Mouse (Mus musculus) testis, postnatal 14 days (tissue): Measurements from ENCODE around the gene Olfr658.

Experiments used
- DNase-seq: peaks from one replicate; pipeline ENCODE4 v3.0.0; 2021; ENCODE audit warnings: low spot score

The Olfr658 gene

GRCm38 (mm10) chr7:104646841-104647482 lies at the start of gene Olfr658:
Olfr658 (minus strand) TSS chr7:104647305.
- DNase-seq = peak; percentile 5

- DNase-seq = no peak
Measured at GRCm38 (mm10) chr7:104686201-104686600, 39.1 kb upstream of the Olfr658 start, which contains the start of gene Olfr661. Olfr661 (plus strand) TSS chr7:104686501.

- no peak for DNase-seq
Measured at GRCm38 (mm10) chr7:104666453-104666852, 19.3 kb upstream of the Olfr658 start, which contains the start of gene Olfr659. Olfr659 (plus strand) TSS chr7:104666753.

- no peak for DNase-seq
Measured at GRCm38 (mm10) chr7:104624494-104624893, 22.6 kb downstream of the Olfr658 start, which contains the start of gene Olfr657. Olfr657 (plus strand) TSS chr7:104624794.

- no peak for DNase-seq
Measured at GRCm38 (mm10) chr7:104613655-104614054, 33.5 kb downstream of the Olfr658 start, which contains the start of gene Olfr656. Olfr656 (plus strand) TSS chr7:104613955.

GRCm38 (mm10) chr7:104604727-104605126 lies 42.4 kb downstream of the Olfr658 start:
- no peak for DNase-seq

- DNase-seq = peak; percentile 11
Measured at GRCm38 (mm10) chr7:104603173-104603572, 43.9 kb downstream of the Olfr658 start.

- DNase-seq = no peak
Measured at GRCm38 (mm10) chr7:104601679-104602078, 45.4 kb downstream of the Olfr658 start, which contains the start of gene Olfr655. Olfr655 (minus strand) TSS chr7:104601779.
